Mouse (Mus musculus): Measurements from ENCODE around the gene Stat5a. TPM values are rescaled to one million over a fixed set of nuclear protein-coding genes. Genes with fewer than 3 reads are reported as not detected.

Stat5a gene
- total and polyA plus RNA-seq, 3 experiments, result 17.5 to 23.6 (median 23.0) TPM

GRCm38 (mm10) chr11:100853018-100853417, 6.1 kb upstream of the Stat5a start:
- dilution Hi-C loops (cut with MboI; ENCODE audit: extremely low pct_ligation_motif_present, extremely low pct_unique_long_range_greater_than_20kb, low sequenced_read_pairs), result no loop called here
- Histone ChIP-seq H3K36me3 (replicated peaks in 1 of 2; ENCODE audit: control insufficient read depth in 1 of 2, insufficient read depth in 1 of 2, low read length in 1 of 2) (no peaks in the 10 kb centered on the region), H3K27me3 (replicated peaks) (peaks cover 72% of the 10 kb centered on the region), H3K27ac (ENCODE audit: insufficient read depth, low read depth) (no peak overlapping the region), H3K9ac (ENCODE audit: insufficient read depth, low read depth) (no peak overlapping the region), H3K4me1 (ENCODE audit: control insufficient read depth in 1 of 2, insufficient read depth in 2 of 2) (peaks cover 5 to 29% of the 10 kb centered on the region in 2 experiments), H3K4me2 (ENCODE audit: insufficient read depth, low read depth, poor library complexity, severe bottlenecking) (no peak overlapping the region), H3K4me3 (replicated peaks in 1 of 3; ENCODE audit: low read depth in 2 of 3, low read length in 2 of 3, poor library complexity in 1 of 3) (no peak overlapping the region), H3K79me2 (replicated peaks; ENCODE audit: control insufficient read depth, extremely low read depth, insufficient read depth, poor library complexity, severe bottlenecking) (peaks cover 9% of the 10 kb centered on the region), H3K9me3 (replicated peaks; ENCODE audit: low read length) (no peaks in the 10 kb centered on the region)
- in situ Hi-C loops (cut with MboI; ENCODE audit: low pct_ligation_motif_present, low pct_unique_long_range_greater_than_20kb, low sequenced_read_pairs), result no loop called here
- TF ChIP-seq GABPA (IDR thresholded peaks at IDR 0.05; ENCODE audit: insufficient replicate concordance, low read depth, low read length) (no peak), JUN (IDR thresholded peaks at IDR 0.05; ENCODE audit: insufficient read depth, low read depth, low read length) (no peak), MAFK (IDR thresholded peaks at IDR 0.05; ENCODE audit: insufficient replicate concordance, low read length) (no peak), MYC (IDR thresholded peaks at IDR 0.05; ENCODE audit: low read depth, low read length) (no peak), POLR2AphosphoS2 (IDR thresholded peaks at IDR 0.05; ENCODE audit: low read depth, low read length) (no peak), TCF12 (IDR thresholded peaks at IDR 0.05; ENCODE audit: low read depth, low read length) (no peak), EP300 (IDR thresholded peaks at IDR 0.05; ENCODE audit: low read length) (no peak), ZNF384 (IDR thresholded peaks at IDR 0.05; ENCODE audit: low read depth, low read length) (no peak), MAX (IDR thresholded peaks at IDR 0.05; ENCODE audit: low read length) (no peak), SIN3A (IDR thresholded peaks at IDR 0.05; ENCODE audit: low read length) (no peak), ZC3H11A (IDR thresholded peaks at IDR 0.05; ENCODE audit: low read depth, low read length) (no peak), NELFE (IDR thresholded peaks at IDR 0.05; ENCODE audit: low read depth, low read length) (no peak), NRF1 (IDR thresholded peaks at IDR 0.05; ENCODE audit: low read depth, low read length) (no peak), MXI1 (IDR thresholded peaks at IDR 0.05; ENCODE audit: low read depth, low read length) (no peak), KAT2A (IDR thresholded peaks at IDR 0.05; ENCODE audit: insufficient replicate concordance, low read length) (no peak), ZKSCAN1 (IDR thresholded peaks at IDR 0.05; ENCODE audit: borderline replicate concordance, low read depth, low read length) (no peak), USF2 (conservative IDR thresholded peaks at IDR 0.05; ENCODE audit: low read depth, low read length) (no peak), CTCF (conservative IDR thresholded peaks at IDR 0.05 in 1 of 2, IDR thresholded peaks at IDR 0.05 in 1 of 2; ENCODE audit: low read depth in 2 of 2, low read length in 2 of 2) (no peak), TBP (conservative IDR thresholded peaks at IDR 0.05; ENCODE audit: low read depth, low read length) (no peak)
- no peak for DNase-seq (ENCODE audit: extremely low read depth)

- in situ Hi-C loops (cut with MboI; ENCODE audit: low pct_ligation_motif_present, low pct_unique_long_range_greater_than_20kb, low sequenced_read_pairs), result no loop called here
- Histone ChIP-seq H3K9ac (ENCODE audit: insufficient read depth, low read depth) (no peak overlapping the region), H3K9me3 (replicated peaks; ENCODE audit: low read length) (no peaks in the 10 kb centered on the region), H3K27ac (ENCODE audit: insufficient read depth, low read depth) (no peak overlapping the region), H3K4me2 (ENCODE audit: insufficient read depth, low read depth, poor library complexity, severe bottlenecking) (no peak overlapping the region), H3K36me3 (replicated peaks in 1 of 2; ENCODE audit: control insufficient read depth in 1 of 2, insufficient read depth in 1 of 2, low read length in 1 of 2) (no peaks in the 10 kb centered on the region), H3K27me3 (replicated peaks) (peaks cover 78% of the 10 kb centered on the region), H3K4me1 (ENCODE audit: control insufficient read depth in 1 of 2, insufficient read depth in 2 of 2) (peaks cover 12 to 31% of the 10 kb centered on the region in 2 experiments), H3K4me3 (replicated peaks in 1 of 3; ENCODE audit: low read depth in 2 of 3, low read length in 2 of 3, poor library complexity in 1 of 3) (no peak overlapping the region), H3K79me2 (replicated peaks; ENCODE audit: control insufficient read depth, extremely low read depth, insufficient read depth, poor library complexity, severe bottlenecking) (peaks cover under 1% of the 10 kb centered on the region; the same call in 1 of the 2 replicates)
- no peak for DNase-seq (ENCODE audit: extremely low read depth)
- dilution Hi-C loops (cut with MboI; ENCODE audit: extremely low pct_ligation_motif_present, extremely low pct_unique_long_range_greater_than_20kb, low sequenced_read_pairs), result no loop called here
- no peak for TF ChIP-seq PAX5 (IDR thresholded peaks at IDR 0.05; ENCODE audit: low read length)
- TF ChIP-seq RCOR1 (conservative IDR thresholded peaks at IDR 0.05; ENCODE audit: low read depth, low read length), result no peak
- no peak for TF ChIP-seq JUND (conservative IDR thresholded peaks at IDR 0.05; ENCODE audit: low read depth, low read length)
- TF ChIP-seq EP300 (IDR thresholded peaks at IDR 0.05; ENCODE audit: low read length), result no peak
- no peak for TF ChIP-seq CHD2 (IDR thresholded peaks at IDR 0.05; ENCODE audit: low read length)
- TF ChIP-seq ZMIZ1 (IDR thresholded peaks at IDR 0.05; ENCODE audit: low read depth, low read length), result no peak
- no peak for TF ChIP-seq UBTF (IDR thresholded peaks at IDR 0.05; ENCODE audit: low read depth, low read length)
- no peak for TF ChIP-seq TBP (conservative IDR thresholded peaks at IDR 0.05; ENCODE audit: low read depth, low read length)
- no peak for TF ChIP-seq MXI1 (IDR thresholded peaks at IDR 0.05; ENCODE audit: low read depth, low read length)
- TF ChIP-seq ETS1 (conservative IDR thresholded peaks at IDR 0.05; ENCODE audit: low read depth, low read length), result no peak
- no peak for TF ChIP-seq GABPA (IDR thresholded peaks at IDR 0.05; ENCODE audit: insufficient replicate concordance, low read depth, low read length)
- TF ChIP-seq MAZ (IDR thresholded peaks at IDR 0.05; ENCODE audit: low read depth, low read length), result no peak
- no peak for TF ChIP-seq SMC3 (IDR thresholded peaks at IDR 0.05; ENCODE audit: low read depth, low read length)
Measured at GRCm38 (mm10) chr11:100854268-100854667, 4.9 kb upstream of the Stat5a start.
